Mouse (Mus musculus) layer of hippocampus, postnatal 14 days (tissue): ENCODE measurements around the gene Pdxk. TPM values are rescaled to one million over a fixed set of nuclear protein-coding genes. Genes with fewer than 3 reads are reported as not detected.

Experiments used
- DNase-seq, 2 experiments: peaks; one replicate each; pipeline ENCODE4 v3.0.0; 2021 to 2022; ENCODE audit warnings: low spot score in 2 of 2, mixed read lengths in 1 of 2
- total RNA-seq, 2 experiments: library from RNA; stranded (reverse); gene quantifications; 2 replicates each; pipeline ENCODE4 v1.2.3; 2021

Gene Pdxk
- total RNA-seq, 2 experiments from 2014 or later, result 71.0 to 73.2 TPM

- no peak for DNase-seq
Measured at GRCm38 (mm10) chr10:78460463-78460862, 4.3 kb downstream of the Pdxk start.

GRCm38 (mm10) chr10:78458348-78459111, 6.2 kb downstream of the Pdxk start:
- no peak for DNase-seq

GRCm38 (mm10) chr10:78457495-78458347, 7.1 kb downstream of the Pdxk start:
- no peak for DNase-seq

DNA sequence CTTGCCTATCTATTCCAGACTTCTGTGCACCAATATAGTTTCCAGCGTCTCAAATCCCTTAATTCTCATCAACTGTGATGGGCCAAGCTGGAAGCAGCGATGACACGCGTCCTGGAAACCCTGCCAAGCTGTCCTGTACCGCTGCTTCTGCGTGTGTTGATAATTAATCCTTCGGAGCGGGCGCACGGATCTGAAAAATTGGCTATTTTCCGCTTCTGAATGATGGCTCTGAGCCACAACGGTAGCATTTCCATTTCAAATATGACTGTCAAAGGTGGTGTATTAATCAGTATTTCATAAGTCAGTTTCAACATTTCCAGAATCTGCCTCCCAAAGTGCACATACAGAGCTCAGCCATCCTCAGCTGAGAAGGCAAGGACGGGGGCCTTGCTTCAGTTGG, 8.1 kb downstream of the Pdxk start:
- peak in 1 of 2 experiments; percentile 55 for DNase-seq

GRCm38 (mm10) chr10:78452641-78453040, 12.1 kb downstream of the Pdxk start:
- no peak for DNase-seq

GRCm38 (mm10) chr10:78450761-78451160, 14.0 kb downstream of the Pdxk start:
- DNase-seq, result no peak

GRCm38 (mm10) chr10:78447396-78447795, 17.4 kb downstream of the Pdxk start:
- no peak for DNase-seq

DNA sequence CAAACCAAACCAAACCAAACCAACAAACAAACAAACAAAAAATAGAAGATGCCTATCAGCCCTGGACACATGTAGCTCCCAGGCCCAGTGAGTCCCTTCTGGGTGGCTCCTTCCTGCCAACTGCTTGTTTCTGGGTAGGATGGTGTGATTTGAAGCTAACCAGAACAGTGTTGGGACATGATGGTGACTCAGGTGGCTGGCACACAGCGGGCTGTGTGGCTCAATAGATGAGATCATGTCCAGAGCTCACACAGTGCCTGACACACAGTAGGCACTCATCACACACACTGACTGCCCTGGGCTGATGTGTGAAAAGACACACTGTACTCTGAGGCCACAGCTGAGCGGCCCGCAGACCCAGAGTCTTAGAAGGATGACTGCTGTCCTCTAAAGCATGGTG, 18.6 kb downstream of the Pdxk start:
- DNase-seq, result no peak

- no peak for DNase-seq
Measured at GRCm38 (mm10) chr10:78442292-78442691, 22.5 kb downstream of the Pdxk start.

DNA sequence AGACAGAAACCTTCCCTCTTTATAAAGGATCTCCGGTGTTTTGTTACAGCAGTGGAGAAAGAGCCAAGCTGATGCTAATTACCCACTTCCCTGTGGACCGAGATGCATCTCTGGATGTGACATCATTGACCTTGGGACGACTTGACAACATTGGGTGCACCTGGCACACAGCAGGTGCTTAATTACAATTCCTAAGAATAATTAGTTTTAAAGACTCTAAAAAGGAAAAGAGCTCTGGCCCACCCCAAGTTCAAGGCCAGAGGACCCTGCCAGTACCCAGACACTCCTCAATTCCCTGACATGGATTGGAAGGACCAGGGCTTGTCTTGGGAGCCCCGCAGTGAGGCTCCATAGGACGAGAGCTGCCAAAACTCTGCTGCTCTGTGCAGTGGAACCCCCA, 23.2 kb downstream of the Pdxk start:
- DNase-seq, result no peak

- DNase-seq, result no peak
Measured at GRCm38 (mm10) chr10:78440812-78441211, 24.0 kb downstream of the Pdxk start.

DNA sequence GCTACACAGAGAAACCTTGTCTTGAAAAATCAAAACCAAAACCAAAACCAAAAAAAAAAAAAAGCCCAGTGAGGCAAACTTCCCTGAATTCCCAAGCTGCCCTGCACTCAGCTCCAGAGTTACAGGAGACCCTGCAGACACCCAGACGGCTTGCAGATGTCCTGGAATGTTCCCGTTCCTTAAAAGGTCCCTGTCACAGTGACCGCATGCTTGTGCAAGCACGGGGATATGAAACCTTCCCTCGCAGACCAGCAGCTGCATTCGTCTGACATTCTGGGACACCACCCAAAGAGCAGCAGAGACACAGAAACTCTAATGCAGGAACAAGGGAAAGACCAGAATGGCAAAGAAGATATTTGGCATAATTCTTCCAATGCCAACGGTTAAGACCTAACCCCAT, 24.8 kb downstream of the Pdxk start:
- no peak for DNase-seq

- DNase-seq, result no peak
Measured at GRCm38 (mm10) chr10:78439550-78439949, 25.2 kb downstream of the Pdxk start.

GRCm38 (mm10) chr10:78438094-78438493, 26.7 kb downstream of the Pdxk start:
- peak; percentile 74 to 80 for DNase-seq

- DNase-seq, result no peak
Measured at GRCm38 (mm10) chr10:78432853-78433252, 31.9 kb downstream of the Pdxk start.

- DNase-seq, result no peak
Measured at GRCm38 (mm10) chr10:78429776-78430175, 35.0 kb downstream of the Pdxk start.

DNA sequence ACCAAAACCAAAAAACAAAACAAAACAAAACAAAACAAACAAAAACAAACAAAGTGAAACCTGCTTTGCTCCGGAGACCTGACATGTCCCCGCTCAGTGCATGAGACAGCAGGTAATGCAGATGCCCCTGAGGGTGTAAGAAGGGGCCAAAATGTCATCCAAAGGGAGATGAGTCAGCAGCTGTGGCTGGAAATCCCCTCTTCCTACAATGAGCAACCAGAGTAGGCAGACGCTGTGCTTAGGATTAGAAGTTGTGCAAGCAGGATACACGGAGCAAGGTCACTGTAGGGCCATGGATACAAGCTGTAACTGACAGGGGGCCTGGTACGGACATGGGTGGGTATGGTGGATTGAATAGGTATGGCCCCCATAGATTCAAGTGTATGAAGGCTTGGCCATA, 35.6 kb downstream of the Pdxk start:
- DNase-seq, result no peak

DNA sequence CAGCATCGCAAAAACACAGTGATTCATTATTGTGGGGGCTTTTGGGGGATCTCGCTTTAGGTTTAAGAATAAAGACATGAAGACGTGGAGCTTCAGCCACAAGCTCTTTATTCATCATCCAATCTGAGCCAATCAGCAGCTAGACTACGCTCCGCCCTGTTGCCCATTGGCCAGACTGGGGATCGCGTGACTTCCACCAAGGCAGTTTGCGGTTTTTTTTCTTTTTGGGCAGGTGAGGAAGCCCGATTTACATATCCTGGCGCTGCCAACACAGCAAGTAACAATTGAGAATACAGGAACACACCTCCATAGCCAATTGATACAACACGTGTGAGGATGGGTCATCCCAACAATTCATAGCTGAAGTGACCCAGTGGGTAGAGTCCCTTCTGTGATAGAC, 36.7 kb downstream of the Pdxk start:
- DNase-seq, result no peak

- DNase-seq, result no peak
Measured at GRCm38 (mm10) chr10:78426117-78426735, 38.5 kb downstream of the Pdxk start.

DNA sequence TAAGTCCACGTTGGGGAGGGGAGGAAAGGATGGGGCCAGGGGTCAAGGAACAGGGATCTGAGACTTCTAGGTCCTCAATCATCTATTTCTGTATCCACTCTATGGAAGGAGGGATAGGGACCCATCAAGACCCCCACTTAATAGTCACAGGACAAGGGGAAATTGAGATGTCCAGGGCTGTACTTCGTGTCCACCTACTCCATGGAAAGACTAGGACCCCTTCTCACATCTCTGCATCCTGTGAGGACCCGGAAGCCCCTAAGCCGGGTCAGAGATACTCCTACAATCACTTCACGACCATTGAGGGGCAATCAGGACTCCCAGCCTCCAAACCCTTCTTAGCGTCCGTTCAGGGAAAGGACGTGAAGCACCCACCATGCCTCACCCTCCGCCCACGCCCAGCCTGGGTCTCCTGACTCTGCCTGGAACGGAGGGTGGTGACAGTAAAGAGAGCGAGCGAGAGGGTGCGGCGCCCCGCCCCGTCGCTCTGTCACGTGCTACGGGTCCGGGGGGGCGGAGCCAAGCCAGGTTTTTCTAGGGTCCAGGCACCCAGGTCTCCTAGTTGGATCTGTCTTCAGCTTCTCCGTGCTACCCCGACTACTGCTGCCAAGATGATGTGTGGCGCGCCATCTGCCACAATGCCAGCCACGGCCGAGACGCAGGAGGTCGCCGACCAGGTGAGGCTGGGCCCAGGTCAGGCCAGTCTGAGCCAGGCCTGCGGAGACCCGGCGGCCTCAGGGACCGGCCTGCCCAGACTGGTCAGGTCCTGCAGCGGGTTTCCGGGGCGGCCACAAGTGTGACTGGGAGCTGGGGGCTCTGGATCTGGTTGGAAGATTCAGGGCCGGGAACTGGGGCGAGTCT, 39.4 kb downstream of the Pdxk start, which contains the start of gene Cstb:
Cstb (plus strand) TSS at position 489 of the 861 bp plus-strand sequence.
- peak; percentile 73 to 78 for DNase-seq

DNA sequence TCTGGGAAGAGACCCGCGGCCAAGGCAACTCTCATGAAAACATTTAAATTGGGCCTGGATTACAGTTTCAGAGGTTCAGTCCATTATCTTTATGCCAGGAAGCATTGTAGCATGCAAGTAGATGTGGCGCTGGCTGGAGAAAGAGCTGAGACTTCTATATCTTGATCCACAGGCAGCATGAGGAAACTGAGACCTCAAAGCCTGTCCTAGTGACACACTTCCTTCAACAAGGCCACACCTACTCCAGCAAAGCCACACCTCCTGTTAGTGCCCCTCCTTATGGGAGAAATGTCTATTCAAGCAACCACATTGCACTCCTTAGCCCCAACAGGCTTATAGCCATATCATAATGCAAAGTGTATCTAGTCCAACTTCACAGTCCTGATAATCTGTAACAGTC, 42.2 kb downstream of the Pdxk start:
- no peak for DNase-seq
